Mouse (Mus musculus) small intestine, adult 2 months (tissue): ENCODE measurements at regions not wholly inside any gene's neighbourhood (a gene's known extent, or its start where the extent isn't known, plus 50 kb on each side); places are given as distances from the start of the nearest gene placed in this dataset.

Source experiments
- CTCF ChIP-seq: fragments of 200-500 bp; IDR thresholded peaks from 2 replicates; pipeline ENCODE4 v1.5.1; 2012; ENCODE audit warnings: low read depth, mild to moderate bottlenecking, control low read depth, inconsistent platforms, low read length, moderate library complexity, mixed read lengths; ENCODE audit not compliant: insufficient replicate concordance, insufficient read length; ENCODE audit errors: extremely low read depth
- POLR2A ChIP-seq: fragments of 200-500 bp; IDR thresholded peaks from 2 replicates; pipeline ENCODE4 v1.6.1; 2012; ENCODE audit warnings: low read depth, mild to moderate bottlenecking, control low read depth, inconsistent platforms, low read length, moderate library complexity

GRCm38 (mm10) chr1:184480571-184481220, 251.7 kb downstream of the Hlx start:
- TF ChIP-seq POLR2A = no peak
- no peak for TF ChIP-seq CTCF
